Mouse (Mus musculus): ENCODE results near the gene Dnah9.

DNA sequence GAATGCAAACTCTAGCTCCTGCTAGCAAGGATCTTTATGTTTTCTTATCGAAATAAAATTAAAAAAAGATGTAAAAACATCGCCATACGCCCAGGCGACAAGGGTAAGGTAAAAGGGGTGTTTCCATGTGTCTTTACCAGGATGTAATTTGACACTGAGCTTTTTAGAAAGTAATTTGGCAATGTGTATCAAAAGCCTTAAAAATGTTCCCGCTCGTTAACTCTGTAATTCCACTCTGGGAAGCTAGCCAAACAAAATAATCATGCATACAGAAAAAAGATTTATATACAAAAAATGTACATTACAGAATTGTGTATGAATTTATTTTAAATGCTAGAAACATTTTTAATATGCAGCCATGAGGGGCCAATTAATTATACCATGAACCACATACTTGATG, 124.7 kb downstream of the Dnah9 start:
- no peak for TF ChIP-seq CTCF (conservative IDR thresholded peaks at IDR 0.05 in 1 of 2, IDR thresholded peaks at IDR 0.05 in 1 of 2; ENCODE audit: low read depth in 2 of 2, low read length in 2 of 2)
- TF ChIP-seq POLR2A (IDR thresholded peaks at IDR 0.05; ENCODE audit: low read depth, low read length) = no peak
- no peak for TF ChIP-seq RCOR1 (conservative IDR thresholded peaks at IDR 0.05; ENCODE audit: low read depth, low read length)
